Mouse (Mus musculus) gastrocnemius, postnatal 36 days (tissue): ENCODE data around the gene Capzb. TPM values are rescaled to one million over a fixed set of nuclear protein-coding genes. Genes with fewer than 3 reads are reported as not detected.

Source experiments
- DNase-seq, 2 experiments: peaks; one replicate each; pipeline ENCODE4 v3.0.0; 2022
- intact Hi-C: fragments of 180-260 bp; cut with DNase I; formaldehyde crosslinking; loops from one replicate; pipeline ENCODE4 v1.15.1; 2025
- total RNA-seq, 2 experiments: library from RNA; stranded (reverse); gene quantifications; 2 replicates each; pipeline ENCODE4 v1.2.3; 2021

Gene Capzb
- total RNA-seq, 2 experiments from 2014 or later, result 499 to 554 TPM

GRCm38 (mm10) chr4:139256146-139256545 is 63.4 kb downstream of the Capzb start:
- intact Hi-C loops, result no loop called here
- DNase-seq, result no peak

- no peak for DNase-seq
- intact Hi-C loops, result no loop called here
Observed at GRCm38 (mm10) chr4:139256708-139257107, 64.0 kb downstream of the Capzb start.

- DNase-seq, result no peak
- intact Hi-C loops, result no loop called here
Observed at GRCm38 (mm10) chr4:139258621-139259301, 66.1 kb downstream of the Capzb start.

- no peak for DNase-seq
- intact Hi-C loops, result no loop called here
Observed at GRCm38 (mm10) chr4:139259302-139259871, 66.7 kb downstream of the Capzb start.

- intact Hi-C loops, result no loop called here
- no peak for DNase-seq
Observed at GRCm38 (mm10) chr4:139262981-139263380, 70.3 kb downstream of the Capzb start.

- intact Hi-C loops, result no loop called here
- no peak for DNase-seq
Observed at GRCm38 (mm10) chr4:139265783-139266499, 73.2 kb downstream of the Capzb start.

- intact Hi-C loops, result no loop called here
- no peak for DNase-seq
Observed at GRCm38 (mm10) chr4:139266500-139266865, 73.8 kb downstream of the Capzb start.

- no peak for DNase-seq
- intact Hi-C loops, result no loop called here
Observed at GRCm38 (mm10) chr4:139267335-139267734, 74.6 kb downstream of the Capzb start.

GRCm38 (mm10) chr4:139268242-139268641 is 75.5 kb downstream of the Capzb start:
- no peak for DNase-seq
- intact Hi-C loops, result no loop called here

GRCm38 (mm10) chr4:139270168-139270567 is 77.5 kb downstream of the Capzb start:
- intact Hi-C loops, result no loop called here
- DNase-seq, result no peak

- no peak for DNase-seq
- intact Hi-C loops, result no loop called here
Observed at GRCm38 (mm10) chr4:139271562-139271961, 78.9 kb downstream of the Capzb start.

- intact Hi-C loops, result no loop called here
Observed at GRCm38 (mm10) chr4:139272951-139273680, 80.4 kb downstream of the Capzb start.

GRCm38 (mm10) chr4:139274573-139274972 is 81.9 kb downstream of the Capzb start:
- DNase-seq, result peak; percentile 45 to 47

More at GRCm38 (mm10) chr4:139272951-139273680, 80.4 kb downstream of the Capzb start:
- DNase-seq, result no peak

GRCm38 (mm10) chr4:139276411-139276810 is 83.7 kb downstream of the Capzb start:
- DNase-seq, result no peak
- intact Hi-C loops, result no loop called here

More at GRCm38 (mm10) chr4:139274573-139274972, 81.9 kb downstream of the Capzb start:
- intact Hi-C loops, result no loop called here

GRCm38 (mm10) chr4:139280530-139280929 is 87.8 kb downstream of the Capzb start:
- intact Hi-C loops, result no loop called here

GRCm38 (mm10) chr4:139281791-139282345 is 89.2 kb downstream of the Capzb start:
- no peak for DNase-seq
- intact Hi-C loops, result no loop called here

More at GRCm38 (mm10) chr4:139280530-139280929, 87.8 kb downstream of the Capzb start:
- no peak for DNase-seq

GRCm38 (mm10) chr4:139282955-139283417 is 90.3 kb downstream of the Capzb start:
- intact Hi-C loops, result no loop called here
- DNase-seq, result peak in 1 of 2 experiments; percentile 31

- intact Hi-C loops, result loop anchor here (5.0 kb wide), 1 partner anchor 73 kb away; no protein-coding TSS in a partner anchor
- no peak for DNase-seq
Observed at GRCm38 (mm10) chr4:139284877-139285276, 92.2 kb downstream of the Capzb start.

GRCm38 (mm10) chr4:139286234-139286633 is 93.5 kb downstream of the Capzb start:
- intact Hi-C loops, result loop anchor here (5.0 kb wide), 1 partner anchor 74 kb away; no protein-coding TSS in a partner anchor
- DNase-seq, result peak in 1 of 2 experiments; percentile 35
